Mouse (Mus musculus): ENCODE data around the gene Sned1. TPM values are rescaled to one million over a fixed set of nuclear protein-coding genes. Genes with fewer than 3 reads are reported as not detected.
"Not testable (repeated sequence)": the region's sequence is repeated elsewhere in the genome, so short reads cannot be mapped to it uniquely, and the experiment has no call there.

Gene Sned1
- polyA plus RNA-seq, 1 experiment, result 7.1 TPM

GRCm38 (mm10) chr1:93291591-93291990 lies 56.0 kb downstream of the Sned1 start:
- TF ChIP-seq CTCF (IDR thresholded peaks at IDR 0.05; ENCODE audit: extremely low read depth, insufficient read depth, low read length) (no peak), POLR2A (IDR thresholded peaks at IDR 0.05; ENCODE audit: extremely low read depth, insufficient read depth, low read length) (no peak)
- Histone ChIP-seq H3K27ac (ENCODE audit: insufficient read depth, low read length) (no peak overlapping the region), H3K4me3 (ENCODE audit: insufficient read depth, low read length) (no peak overlapping the region), H3K4me1 (ENCODE audit: control insufficient read depth, insufficient read depth, low read length) (no peaks in the 10 kb centered on the region)

- Histone ChIP-seq H3K4me1 (ENCODE audit: control insufficient read depth, insufficient read depth, low read length) (no peaks in the 10 kb centered on the region), H3K4me3 (ENCODE audit: insufficient read depth, low read length) (no peak overlapping the region), H3K27ac (ENCODE audit: insufficient read depth, low read length) (no peak overlapping the region)
- TF ChIP-seq POLR2A (IDR thresholded peaks at IDR 0.05; ENCODE audit: extremely low read depth, insufficient read depth, low read length) (no peak), CTCF (IDR thresholded peaks at IDR 0.05; ENCODE audit: extremely low read depth, insufficient read depth, low read length) (no peak)
These were observed 56.4 kb downstream of the Sned1 start for GRCm38 (mm10) chr1:93292006-93292405.

GRCm38 (mm10) chr1:93294491-93294890 lies 58.9 kb downstream of the Sned1 start:
- not testable (repeated sequence) for H3K4me1 ChIP-seq (ENCODE audit: control insufficient read depth, insufficient read depth, low read length); H3K27ac ChIP-seq (ENCODE audit: insufficient read depth, low read length); H3K4me3 ChIP-seq (ENCODE audit: insufficient read depth, low read length)

GRCm38 (mm10) chr1:93299791-93300190 lies 64.2 kb downstream of the Sned1 start:
- H3K4me1 ChIP-seq (ENCODE audit: control insufficient read depth, insufficient read depth, low read length), result no peaks in the 10 kb centered on the region
- no peak overlapping the region for H3K27ac ChIP-seq (ENCODE audit: insufficient read depth, low read length)
- TF ChIP-seq CTCF (IDR thresholded peaks at IDR 0.05; ENCODE audit: extremely low read depth, insufficient read depth, low read length) (no peak), POLR2A (IDR thresholded peaks at IDR 0.05; ENCODE audit: extremely low read depth, insufficient read depth, low read length) (no peak)
- H3K4me3 ChIP-seq (ENCODE audit: insufficient read depth, low read length), result no peak overlapping the region

- TF ChIP-seq CTCF (IDR thresholded peaks at IDR 0.05; ENCODE audit: extremely low read depth, insufficient read depth, low read length) (no peak), POLR2A (IDR thresholded peaks at IDR 0.05; ENCODE audit: extremely low read depth, insufficient read depth, low read length) (no peak)
- Histone ChIP-seq H3K4me3 (ENCODE audit: insufficient read depth, low read length) (no peak overlapping the region), H3K4me1 (ENCODE audit: control insufficient read depth, insufficient read depth, low read length) (no peaks in the 10 kb centered on the region), H3K27ac (ENCODE audit: insufficient read depth, low read length) (no peak overlapping the region)
These were observed 64.9 kb downstream of the Sned1 start for GRCm38 (mm10) chr1:93300578-93300977.

GRCm38 (mm10) chr1:93305581-93306337 lies 70.1 kb downstream of the Sned1 start, which contains the start of gene Mterf4:
Gene Mterf4, minus strand, starts transcription at chr1:93305915.
- H3K4me3 ChIP-seq (ENCODE audit: insufficient read depth, low read length), result peak within 1 kb of the TSS; percentile 57
- no peak within 1 kb of the TSS for H3K27ac ChIP-seq (ENCODE audit: insufficient read depth, low read length)
- no peaks in the 10 kb centered on the region for H3K4me1 ChIP-seq (ENCODE audit: control insufficient read depth, insufficient read depth, low read length)
- TF ChIP-seq CTCF (IDR thresholded peaks at IDR 0.05; ENCODE audit: extremely low read depth, insufficient read depth, low read length) (no peak), POLR2A (IDR thresholded peaks at IDR 0.05; ENCODE audit: extremely low read depth, insufficient read depth, low read length) (peak; percentile 82)

- TF ChIP-seq POLR2A (IDR thresholded peaks at IDR 0.05; ENCODE audit: extremely low read depth, insufficient read depth, low read length), result no peak
- TF ChIP-seq CTCF (IDR thresholded peaks at IDR 0.05; ENCODE audit: extremely low read depth, insufficient read depth, low read length), result no peak
- no peaks in the 10 kb centered on the region for H3K4me1 ChIP-seq (ENCODE audit: control insufficient read depth, insufficient read depth, low read length)
- H3K4me3 ChIP-seq (ENCODE audit: insufficient read depth, low read length), result no peak overlapping the region
- no peak overlapping the region for H3K27ac ChIP-seq (ENCODE audit: insufficient read depth, low read length)
These were observed 88.3 kb downstream of the Sned1 start for GRCm38 (mm10) chr1:93323973-93324372.

- H3K4me3 ChIP-seq (ENCODE audit: insufficient read depth, low read length), result no peak overlapping the region
- TF ChIP-seq CTCF (IDR thresholded peaks at IDR 0.05; ENCODE audit: extremely low read depth, insufficient read depth, low read length), result no peak
- no peak for TF ChIP-seq POLR2A (IDR thresholded peaks at IDR 0.05; ENCODE audit: extremely low read depth, insufficient read depth, low read length)
- no peak overlapping the region for H3K27ac ChIP-seq (ENCODE audit: insufficient read depth, low read length)
- H3K4me1 ChIP-seq (ENCODE audit: control insufficient read depth, insufficient read depth, low read length), result no peaks in the 10 kb centered on the region
These were observed 90.8 kb downstream of the Sned1 start for GRCm38 (mm10) chr1:93326446-93326845.

- no peak for TF ChIP-seq POLR2A (IDR thresholded peaks at IDR 0.05; ENCODE audit: extremely low read depth, insufficient read depth, low read length)
- TF ChIP-seq CTCF (IDR thresholded peaks at IDR 0.05; ENCODE audit: extremely low read depth, insufficient read depth, low read length), result no peak
- Histone ChIP-seq H3K4me1 (ENCODE audit: control insufficient read depth, insufficient read depth, low read length) (no peaks in the 10 kb centered on the region), H3K4me3 (ENCODE audit: insufficient read depth, low read length) (no peak overlapping the region), H3K27ac (ENCODE audit: insufficient read depth, low read length) (no peak overlapping the region)
These were observed 99.0 kb downstream of the Sned1 start for GRCm38 (mm10) chr1:93334621-93335020.

All from cortical plate, adult 2 months (tissue).